Mouse (Mus musculus) liver, embryonic 15.5 days (tissue): ENCODE measurements around the gene Dpy19l3. TPM values are rescaled to one million over a fixed set of nuclear protein-coding genes. Genes with fewer than 3 reads are reported as not detected.

Source experiments
- ATAC-seq: fragments of 200-750 bp; cut with Nextera tagmentation; 2 replicates; pipeline ENCODE4 v1.8.0; 2017; ENCODE audit warnings: moderate number of reproducible peaks, mild to moderate bottlenecking, moderate library complexity; ENCODE audit not compliant: insufficient read depth
- H3K27ac ChIP-seq: fragments of 300-500 bp; sonication (generic); replicated peaks from 2 replicates; pipeline ENCODE4 v1.5.1; 2015; ENCODE audit warnings: mild to moderate bottlenecking, inconsistent platforms
- H3K27me3 ChIP-seq: fragments of 300-500 bp; sonication (generic); 2 replicates; pipeline ENCODE4 v1.6.1; 2015; ENCODE audit warnings: mild to moderate bottlenecking, inconsistent platforms
- H3K36me3 ChIP-seq: fragments of 300-500 bp; sonication (generic); replicated peaks from 2 replicates; pipeline ENCODE4 v1.6.1; 2015; ENCODE audit warnings: moderate library complexity, mild to moderate bottlenecking, inconsistent platforms
- H3K4me1 ChIP-seq: fragments of 300-500 bp; sonication (generic); replicated peaks from 2 replicates; pipeline ENCODE4 v1.6.1; 2015; ENCODE audit warnings: inconsistent platforms
- H3K4me2 ChIP-seq: fragments of 300-500 bp; sonication (generic); 2 replicates; pipeline ENCODE4 v1.6.1; 2015; ENCODE audit warnings: moderate library complexity, mild to moderate bottlenecking, inconsistent platforms
- H3K4me3 ChIP-seq: fragments of 300-500 bp; sonication (generic); replicated peaks from 2 replicates; pipeline ENCODE4 v1.5.1; 2015; ENCODE audit warnings: mild to moderate bottlenecking, inconsistent platforms
- H3K9ac ChIP-seq: fragments of 300-500 bp; sonication (generic); 2 replicates; pipeline ENCODE4 v1.6.1; 2015; ENCODE audit warnings: moderate library complexity, mild to moderate bottlenecking, inconsistent platforms
- H3K9me3 ChIP-seq: fragments of 300-500 bp; sonication (generic); replicated peaks from 2 replicates; pipeline ENCODE4 v1.6.1; 2016; ENCODE audit warnings: inconsistent platforms
- WGBS: fragments of 180-500 bp; shearing (Covaris S2); methylation state at CpG from one replicate; pipeline ENCODE4 v1.1.7; 2015; ENCODE audit warnings: mixed read lengths; ENCODE audit not compliant: insufficient replicate concordance; 5-methylcytosine and 5-hydroxymethylcytosine counted together
- polyA plus RNA-seq: library from polyadenylated mRNA; unstranded; fragments of >200 nt; fragmentation: Nextera tagmentation; extraction: Ambion mirVana; gene quantifications from 2 replicates; pipeline ENCODE4 v1.2.1, GENCODE M21; 2015

Dpy19l3 gene
- polyA plus RNA-seq, 1 experiment from 2014 or later, result 8.0 TPM

DNA sequence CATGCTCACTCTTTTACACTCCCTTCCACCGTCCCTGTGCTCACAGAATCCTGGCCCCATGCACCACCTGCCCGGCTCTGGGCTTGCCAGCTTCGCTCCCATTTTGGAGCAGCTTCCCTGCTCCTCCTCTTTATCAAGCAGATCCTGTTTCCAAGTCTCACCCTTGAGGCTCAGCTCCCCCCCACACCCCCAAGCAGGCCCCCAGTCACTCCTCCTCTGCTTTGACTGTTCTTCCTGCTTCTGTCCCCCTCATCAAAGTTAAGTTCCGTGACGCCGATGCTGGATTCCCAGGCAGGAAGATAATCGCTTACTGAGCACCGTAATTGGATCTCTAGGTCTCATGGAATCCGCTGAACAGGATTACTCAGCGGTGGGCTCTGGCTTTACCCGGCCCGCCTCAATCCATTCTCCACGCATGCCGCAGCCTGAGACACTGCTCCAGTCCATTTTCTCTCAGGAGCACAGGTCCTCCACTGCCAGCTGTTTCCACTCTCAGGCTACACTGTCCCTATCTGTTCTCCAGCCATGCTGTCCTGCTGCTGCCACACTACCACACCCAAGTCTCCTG is 6.8 kb downstream of the Dpy19l3 start:
- no peak overlapping the region for H3K9ac ChIP-seq
- H3K36me3 ChIP-seq, result 0 out of 2 replicates have a peak, but pooled peaks cover 18% of the 10 kb centered on the region
- WGBS, result 80% methylated on average over 14 of the region's 14 CpGs
- no peak for ATAC-seq
- H3K27ac ChIP-seq, result no peak overlapping the region
- no peaks in the 10 kb centered on the region for H3K9me3 ChIP-seq
- H3K27me3 ChIP-seq, result no peaks in the 10 kb centered on the region
- H3K4me1 ChIP-seq, result peaks cover 3% of the 10 kb centered on the region; the same call in 1 of the 2 replicates
- no peak overlapping the region for H3K4me3 ChIP-seq
- no peak overlapping the region for H3K4me2 ChIP-seq

DNA sequence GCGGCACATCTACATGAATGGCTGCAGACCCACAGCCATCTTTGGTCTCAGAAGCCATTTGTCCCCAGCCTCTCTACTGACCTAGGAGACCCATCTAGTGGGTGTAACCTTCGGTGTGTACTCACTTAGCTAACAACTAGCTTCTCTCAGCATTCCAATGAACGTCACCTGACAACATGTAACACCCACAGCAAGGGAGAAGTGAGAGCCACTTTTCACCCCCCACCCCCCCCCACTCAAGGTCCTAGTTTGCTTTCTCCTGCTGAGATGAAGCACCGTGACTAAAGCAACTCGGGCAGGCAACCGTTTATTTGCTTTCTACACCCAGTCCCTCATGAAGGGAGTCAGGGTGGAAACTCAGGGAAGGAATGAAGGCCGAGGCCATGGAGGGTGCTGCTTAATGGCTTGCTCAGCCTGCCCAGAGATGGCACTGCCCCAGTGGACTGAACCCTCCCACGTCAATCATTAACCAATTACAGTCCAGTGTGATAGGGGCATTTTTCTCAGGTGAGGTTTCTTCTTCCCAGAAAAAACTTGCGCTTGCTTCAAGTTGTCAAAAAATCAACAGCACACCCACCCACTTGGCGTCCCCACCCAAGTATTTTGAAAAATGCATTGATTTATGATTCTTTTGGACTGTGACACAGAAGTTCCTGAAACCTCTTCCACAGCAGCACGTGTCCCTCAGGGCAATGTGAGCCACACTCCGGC is 7.4 kb downstream of the Dpy19l3 start:
- Histone ChIP-seq H3K9me3 (no peaks in the 10 kb centered on the region), H3K27me3 (no peaks in the 10 kb centered on the region), H3K4me2 (no peak overlapping the region), H3K4me3 (no peak overlapping the region), H3K9ac (no peak overlapping the region), H3K4me1 (peaks cover 3% of the 10 kb centered on the region; the same call in 1 of the 2 replicates), H3K36me3 (0 out of 2 replicates have a peak, but pooled peaks cover 18% of the 10 kb centered on the region), H3K27ac (no peak overlapping the region)
- ATAC-seq, result no peak
- WGBS, result 78% methylated on average over 12 of the region's 12 CpGs

DNA sequence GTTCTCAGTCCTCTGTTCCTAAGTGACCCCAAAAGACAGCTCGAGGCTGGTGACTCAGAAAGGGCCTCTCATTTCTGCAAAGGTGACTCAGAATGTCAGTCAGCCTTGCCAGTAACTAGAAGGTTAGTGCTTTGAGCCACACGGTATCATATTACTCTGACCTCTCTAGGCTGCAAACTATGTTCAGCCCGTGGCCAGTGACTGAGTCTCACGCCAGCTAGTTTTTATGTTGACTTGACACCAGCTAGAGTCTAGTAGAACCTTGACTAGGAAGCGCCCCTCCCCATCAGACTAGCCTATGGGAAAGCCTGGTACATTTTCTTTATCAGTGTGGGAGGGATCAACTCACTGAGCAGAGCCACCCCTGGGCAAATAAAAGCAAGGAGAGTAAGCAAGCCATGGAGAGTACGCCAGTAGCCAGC is 9.0 kb downstream of the Dpy19l3 start:
- Histone ChIP-seq H3K27me3 (no peaks in the 10 kb centered on the region), H3K9me3 (no peaks in the 10 kb centered on the region), H3K4me1 (peaks cover 3% of the 10 kb centered on the region; the same call in 1 of the 2 replicates), H3K4me3 (no peak overlapping the region), H3K4me2 (no peak overlapping the region), H3K9ac (no peak overlapping the region), H3K27ac (peak overlapping the region; percentile 56), H3K36me3 (0 out of 2 replicates have a peak, but pooled peaks cover 18% of the 10 kb centered on the region)
- 63% methylated on average over 6 of the region's 6 CpGs for WGBS
- peak; percentile 86 for ATAC-seq

DNA sequence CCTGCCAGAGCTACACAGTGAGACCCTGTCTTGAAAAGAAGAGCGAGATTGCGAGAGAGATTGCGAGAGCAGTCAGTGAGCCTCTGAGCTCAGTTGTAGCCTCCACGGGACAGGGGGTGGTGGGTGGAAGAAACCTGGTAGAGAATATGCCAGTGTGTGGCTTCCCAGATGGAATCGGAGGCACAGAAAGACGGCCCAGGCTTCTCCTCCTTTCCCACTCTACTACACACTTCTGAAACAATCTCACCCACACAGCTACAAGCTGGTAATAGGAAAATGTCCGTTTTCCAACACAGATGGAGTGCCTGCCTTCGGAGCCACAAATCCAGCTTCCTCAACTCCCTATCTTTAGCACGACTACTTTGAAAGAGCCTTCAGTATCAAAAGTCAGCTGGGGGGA is 9.5 kb downstream of the Dpy19l3 start:
- no peaks in the 10 kb centered on the region for H3K9me3 ChIP-seq
- no peak for ATAC-seq
- H3K4me2 ChIP-seq, result no peak overlapping the region
- H3K27ac ChIP-seq, result peak overlapping the region; percentile 56
- 0 out of 2 replicates have a peak, but pooled peaks cover 18% of the 10 kb centered on the region for H3K36me3 ChIP-seq
- no peak overlapping the region for H3K4me3 ChIP-seq
- peaks cover 3% of the 10 kb centered on the region; the same call in 1 of the 2 replicates for H3K4me1 ChIP-seq
- no peak overlapping the region for H3K9ac ChIP-seq
- WGBS, result 72% methylated on average over 9 of the region's 9 CpGs
- no peaks in the 10 kb centered on the region for H3K27me3 ChIP-seq

DNA sequence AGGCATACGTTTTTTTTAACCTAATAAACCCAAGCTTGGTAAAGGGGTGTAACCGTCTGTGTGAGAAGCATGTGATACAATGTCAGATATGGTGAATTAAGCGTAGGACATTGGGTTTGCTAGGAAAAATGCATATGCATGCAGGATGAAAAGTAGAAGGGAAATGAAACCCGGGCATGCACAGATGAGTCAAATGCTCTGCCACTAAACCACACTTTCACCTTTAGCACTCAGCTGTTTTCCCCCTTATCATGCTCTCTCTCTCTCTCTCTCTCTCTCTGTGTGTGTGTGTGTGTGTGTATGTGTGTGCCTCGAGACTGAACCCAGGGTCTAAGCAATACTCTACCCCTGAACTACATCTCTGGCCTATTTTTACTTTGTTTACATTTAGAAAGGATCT is 11.9 kb downstream of the Dpy19l3 start:
- H3K4me3 ChIP-seq, result no peak overlapping the region
- no peak for ATAC-seq
- H3K9ac ChIP-seq, result no peak overlapping the region
- H3K9me3 ChIP-seq, result no peaks in the 10 kb centered on the region
- H3K27ac ChIP-seq, result no peak overlapping the region
- 0 out of 2 replicates have a peak, but pooled peaks cover 6% of the 10 kb centered on the region for H3K36me3 ChIP-seq
- no peaks in the 10 kb centered on the region for H3K27me3 ChIP-seq
- H3K4me2 ChIP-seq, result no peak overlapping the region
- peaks cover 3% of the 10 kb centered on the region; the same call in 1 of the 2 replicates for H3K4me1 ChIP-seq
- 55% methylated on average over 5 of the region's 5 CpGs for WGBS

DNA sequence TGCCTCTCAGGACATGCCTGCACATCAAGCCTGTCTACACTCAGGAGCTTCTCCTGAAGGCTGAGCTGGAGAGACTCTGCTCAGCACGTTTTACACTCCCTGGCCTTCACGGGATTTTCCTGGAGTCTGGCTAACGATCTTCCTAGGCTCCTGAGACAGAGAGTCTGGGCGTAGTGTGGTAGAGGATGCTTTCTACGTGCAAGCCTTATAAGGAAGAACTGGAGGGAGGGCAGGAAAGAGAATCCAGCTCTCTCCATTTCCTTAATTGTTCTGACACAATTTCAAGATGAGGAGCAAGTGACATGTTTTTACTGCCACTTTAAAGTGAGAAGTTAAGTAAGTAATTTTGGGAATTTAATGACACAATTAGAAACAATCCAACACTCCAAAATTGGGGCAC is 12.4 kb downstream of the Dpy19l3 start:
- peaks cover 3% of the 10 kb centered on the region; the same call in 1 of the 2 replicates for H3K4me1 ChIP-seq
- no peak overlapping the region for H3K9ac ChIP-seq
- ATAC-seq, result no peak
- H3K4me2 ChIP-seq, result no peak overlapping the region
- no peak overlapping the region for H3K27ac ChIP-seq
- no peaks in the 10 kb centered on the region for H3K9me3 ChIP-seq
- WGBS, result 70% methylated on average over 5 of the region's 5 CpGs
- H3K4me3 ChIP-seq, result no peak overlapping the region
- H3K27me3 ChIP-seq, result no peaks in the 10 kb centered on the region
- 0 out of 2 replicates have a peak, but pooled peaks cover 5% of the 10 kb centered on the region for H3K36me3 ChIP-seq

DNA sequence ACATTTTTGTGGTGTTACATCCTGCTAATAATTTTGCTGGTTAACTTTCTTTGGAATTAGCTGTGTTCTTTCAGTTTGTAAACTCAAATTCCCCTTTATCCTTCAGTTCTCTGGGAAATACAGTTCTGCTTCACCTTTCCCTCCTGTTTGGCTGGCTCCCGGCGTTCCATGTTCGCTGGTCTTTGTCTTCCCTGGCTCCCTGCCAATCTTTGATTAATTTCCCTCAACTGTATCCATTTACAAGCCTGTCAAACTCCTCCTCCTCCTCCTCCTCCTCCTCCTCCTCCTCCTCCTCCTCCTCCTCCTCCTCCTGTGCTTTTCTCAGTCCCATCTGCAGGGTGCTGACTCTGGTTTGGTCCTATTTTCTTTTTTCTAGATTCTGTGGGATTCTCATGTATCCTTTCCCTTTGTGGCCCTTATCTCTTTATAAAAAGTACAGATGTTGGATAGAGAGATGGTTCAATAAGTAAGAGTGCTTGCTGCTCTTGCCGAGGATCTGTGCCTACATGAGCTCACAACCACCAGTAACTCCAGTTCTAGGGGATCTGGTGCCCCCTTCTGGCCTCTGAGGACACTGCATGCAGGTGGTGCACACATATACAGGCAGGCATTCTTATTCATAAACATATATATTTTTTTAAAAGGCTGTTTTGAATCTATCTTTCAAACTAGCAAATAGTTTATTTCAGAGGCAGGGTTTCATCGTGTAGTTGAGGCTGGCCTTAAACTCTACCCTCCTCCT is 13.6 kb downstream of the Dpy19l3 start:
- Histone ChIP-seq H3K9ac (no peak overlapping the region), H3K9me3 (no peaks in the 10 kb centered on the region), H3K36me3 (no peaks in the 10 kb centered on the region), H3K4me2 (no peak overlapping the region), H3K4me1 (peaks cover 3% of the 10 kb centered on the region; the same call in 1 of the 2 replicates), H3K27me3 (no peaks in the 10 kb centered on the region), H3K4me3 (no peak overlapping the region), H3K27ac (no peak overlapping the region)
- WGBS, result 66% methylated on average over 5 of the region's 5 CpGs
- ATAC-seq, result no peak

DNA sequence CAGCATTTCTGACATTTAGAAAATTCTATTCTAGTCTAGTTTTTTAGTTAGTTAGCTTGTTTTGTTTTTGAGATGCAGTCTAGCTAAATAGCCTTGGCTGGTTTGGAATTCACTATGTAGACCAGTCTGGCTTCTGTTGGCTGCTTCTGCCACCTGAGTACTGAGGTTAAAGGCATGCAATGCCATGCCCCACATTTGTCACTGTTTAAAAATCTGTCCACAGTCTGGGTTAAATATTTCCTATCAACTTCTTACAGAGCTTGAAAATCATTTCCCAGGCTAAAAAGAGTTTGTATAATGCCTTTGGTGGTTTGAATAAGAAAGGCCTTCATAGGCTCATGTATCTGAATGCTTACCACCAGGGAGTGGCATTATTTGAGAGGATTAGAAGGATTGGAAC is 15.4 kb downstream of the Dpy19l3 start:
- Histone ChIP-seq H3K4me1 (peaks cover 3% of the 10 kb centered on the region; the same call in 1 of the 2 replicates), H3K36me3 (no peaks in the 10 kb centered on the region), H3K27ac (no peak overlapping the region), H3K9ac (no peak overlapping the region), H3K9me3 (no peaks in the 10 kb centered on the region), H3K4me2 (no peak overlapping the region), H3K27me3 (no peaks in the 10 kb centered on the region), H3K4me3 (no peak overlapping the region)
- no peak for ATAC-seq

DNA sequence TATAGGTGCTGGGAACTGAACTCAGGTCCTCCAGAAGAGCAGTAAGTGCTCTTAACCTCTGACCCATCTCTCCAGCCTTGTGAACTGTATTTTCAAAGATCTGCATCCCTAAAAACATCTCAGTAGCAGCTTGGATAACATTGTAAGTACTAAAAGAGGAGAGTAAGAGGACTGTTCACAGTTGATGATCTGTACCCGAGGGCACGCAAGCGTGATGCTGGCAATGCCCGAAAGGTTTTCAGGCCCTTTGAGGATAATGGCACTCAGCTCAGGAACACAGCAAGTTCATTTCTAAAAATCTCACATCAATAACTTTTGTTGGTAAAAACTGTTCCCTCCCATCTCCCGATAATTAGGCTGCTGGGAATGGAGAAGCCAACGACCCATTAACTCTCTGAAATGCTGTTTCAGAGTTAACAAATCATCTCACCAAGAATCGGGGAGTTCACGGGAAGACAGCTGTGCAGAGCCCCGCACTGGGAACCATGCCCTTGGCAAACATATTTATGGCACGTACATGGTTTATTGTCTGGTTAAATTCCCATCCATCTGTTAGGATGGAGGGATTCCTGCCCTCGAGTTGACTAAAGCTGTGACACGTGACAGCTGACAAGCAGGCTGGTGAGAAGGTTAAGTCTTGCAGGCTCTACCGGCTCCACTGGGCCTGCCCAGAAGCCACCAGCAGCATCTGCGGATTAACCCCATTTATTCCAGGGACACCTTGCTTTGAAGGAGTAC is 20.8 kb downstream of the Dpy19l3 start:
- no peak overlapping the region for H3K9ac ChIP-seq
- no peak overlapping the region for H3K27ac ChIP-seq
- WGBS, result 78% methylated on average over 14 of the region's 14 CpGs
- H3K4me2 ChIP-seq, result no peak overlapping the region
- H3K27me3 ChIP-seq, result no peaks in the 10 kb centered on the region
- ATAC-seq, result no peak
- H3K9me3 ChIP-seq, result no peaks in the 10 kb centered on the region
- no peaks in the 10 kb centered on the region for H3K36me3 ChIP-seq
- H3K4me1 ChIP-seq, result no peaks in the 10 kb centered on the region
- no peak overlapping the region for H3K4me3 ChIP-seq

DNA sequence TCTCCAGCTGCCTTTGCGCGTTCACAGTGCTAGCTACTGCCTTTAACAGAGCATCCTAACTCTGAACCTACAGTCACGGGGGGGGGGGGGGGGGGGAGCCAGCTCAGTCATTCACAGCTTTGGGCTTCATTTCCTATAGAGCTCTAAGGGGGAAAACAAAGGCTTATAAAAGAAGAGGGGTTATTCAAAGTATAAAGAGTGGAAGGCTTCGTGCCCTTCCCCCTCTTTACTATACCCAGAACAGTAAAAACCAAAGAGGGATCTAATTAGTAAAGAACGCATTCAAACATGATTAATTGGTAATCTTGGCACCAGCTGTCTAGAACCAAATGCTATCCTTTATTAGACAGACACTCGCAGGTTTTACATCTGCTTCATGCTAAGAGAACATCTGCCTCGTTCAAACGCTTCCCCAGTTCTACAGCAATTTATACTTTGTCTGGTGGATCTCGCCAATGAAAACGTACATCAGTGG is 21.6 kb downstream of the Dpy19l3 start:
- ATAC-seq, result no peak
- Histone ChIP-seq H3K4me2 (no peak overlapping the region), H3K4me3 (no peak overlapping the region), H3K9me3 (no peaks in the 10 kb centered on the region), H3K27ac (no peak overlapping the region), H3K36me3 (no peaks in the 10 kb centered on the region), H3K4me1 (no peaks in the 10 kb centered on the region), H3K27me3 (no peaks in the 10 kb centered on the region), H3K9ac (no peak overlapping the region)
- WGBS, result 67% methylated on average over 10 of the region's 10 CpGs
